In the genomic region with DNA sequence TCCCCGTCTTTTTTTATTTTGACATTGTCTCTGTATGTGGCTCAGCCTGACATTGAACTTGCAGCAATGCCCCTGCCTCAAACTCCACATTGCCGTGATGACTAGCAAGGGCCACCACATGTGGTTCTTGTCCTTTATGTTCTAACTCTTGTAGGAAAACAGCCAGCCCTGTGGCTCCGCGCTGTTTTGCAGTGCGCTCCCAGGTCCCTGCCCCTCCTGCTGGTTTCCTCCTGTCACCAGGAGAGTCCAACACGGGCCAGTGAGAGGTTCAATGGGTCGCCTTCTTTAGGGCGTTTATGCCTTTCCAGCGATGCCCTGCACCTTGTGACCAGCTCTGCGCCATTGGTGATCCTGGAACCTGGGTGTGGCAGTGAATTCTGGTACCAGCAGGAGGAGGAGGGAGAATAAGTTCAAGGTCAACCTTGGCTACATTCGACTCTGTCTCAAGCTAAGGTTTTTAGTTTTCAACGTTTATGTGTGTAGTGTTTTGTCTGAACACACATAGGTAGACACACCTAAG, we compare ENCODE assay signal across 8 mouse cellular contexts. TPM values are rescaled to one million over a fixed set of nuclear protein-coding genes. Genes with fewer than 3 reads are reported as not detected.
DNase-seq lines count a peak whose midpoint lies in the region; ATAC-seq and TF ChIP-seq lines count a peak whose summit lies in the region.

No protein-coding gene starts in this region.

- no peak for TF ChIP-seq POLR2A in MEL (IDR thresholded peaks at IDR 0.05; ENCODE audit: control insufficient read depth in 1 of 2, insufficient read depth in 1 of 2, low read depth in 1 of 2, low read length in 2 of 2, poor library complexity in 1 of 2)

- H3K36me3 ChIP-seq in heart, embryonic 15.5 days, result no peaks in the 10 kb centered on the region
- H3K36me3 ChIP-seq in MEL (ENCODE audit: control insufficient read depth in 1 of 2, insufficient read depth in 2 of 2, low read length in 2 of 2) (peaks cover 0 to 2% of the 10 kb centered on the region in 2 experiments; a peak in 1 of 4 replicates), macrophage (ENCODE audit: inconsistent target) (no peaks in the 10 kb centered on the region)
- peaks cover 20% of the 10 kb centered on the region for H3K36me3 ChIP-seq in hindbrain, embryonic 10.5 days

- peaks cover 58% of the 10 kb centered on the region for H3K4me1 ChIP-seq in heart, embryonic 15.5 days (replicated peaks)
- H3K4me1 ChIP-seq in MEL (ENCODE audit: control insufficient read depth in 1 of 2, insufficient read depth in 2 of 2, low read length in 2 of 2), result 0 out of 4 replicates have a peak, but pooled peaks cover 0 to 5% of the 10 kb centered on the region in 2 experiments
- peaks cover 79% of the 10 kb centered on the region for H3K4me1 ChIP-seq in hindbrain, embryonic 10.5 days (replicated peaks)

- TF ChIP-seq EP300 in MEL (IDR thresholded peaks at IDR 0.05; ENCODE audit: low read depth in 1 of 2, low read length in 2 of 2), result no peak

- H3K27me3 ChIP-seq in heart, embryonic 15.5 days, result peaks cover 38% of the 10 kb centered on the region
- H3K27me3 ChIP-seq in MEL (ENCODE audit: control insufficient read depth in 1 of 2, insufficient read depth in 2 of 2, low read length in 2 of 2), result no peaks in the 10 kb centered on the region
- peaks cover 36% of the 10 kb centered on the region for H3K27me3 ChIP-seq in hindbrain, embryonic 10.5 days (ENCODE audit: insufficient read depth, poor library complexity, severe bottlenecking)

- ATAC-seq in heart, embryonic 15.5 days (replicated peaks; ENCODE audit: insufficient number of reproducible peaks, insufficient read depth, low FRiP score, low read depth), result no peak

- no peak for DNase-seq in heart, postnatal 4 days
- no peak for DNase-seq in MEL (ENCODE audit: low read depth, low spot score)
- DNase-seq in hindbrain, embryonic 10.5 days (ENCODE audit: low spot score), result no peak
- DNase-seq in embryo, embryonic 10.5 days (ENCODE audit: low spot score), result no peak
- no peak for DNase-seq in right cerebral cortex, postnatal 25 days
- DNase-seq in kidney, postnatal 10 days, result no peak

- 8% methylated on average over 12 of the region's 12 CpGs for WGBS in heart, embryonic 15.5 days
- 9% methylated on average over 12 of the region's 12 CpGs for WGBS in hindbrain, embryonic 10.5 days
- 22% methylated on average over 12 of the region's 12 CpGs for WGBS in macrophage (ENCODE audit: missing documents)

- no peak for TF ChIP-seq CTCF in MEL (IDR thresholded peaks at IDR 0.05 in 2 of 3, conservative IDR thresholded peaks at IDR 0.05 in 1 of 3; ENCODE audit: control insufficient read depth in 1 of 3, insufficient read depth in 1 of 3, low read depth in 2 of 3, low read length in 3 of 3, poor library complexity in 1 of 3, severe bottlenecking in 1 of 3)

- peak overlapping the region; percentile 28; the same call in 1 of the 2 replicates for H3K9ac ChIP-seq in heart, embryonic 15.5 days
- H3K9ac ChIP-seq in MEL (ENCODE audit: control insufficient read depth, low read depth, low read length, poor library complexity, severe bottlenecking), result peak overlapping the region; percentile 52

- peak overlapping the region; percentile 91 for H3K4me2 ChIP-seq in heart, embryonic 15.5 days

- H3K4me3 ChIP-seq in heart, embryonic 15.5 days, result peak overlapping the region; percentile 79
- H3K4me3 ChIP-seq in MEL (ENCODE audit: control insufficient read depth in 1 of 2, insufficient read depth in 1 of 2, low read depth in 2 of 2, low read length in 2 of 2) (peak overlapping the region; percentile 47 to 49), macrophage (ENCODE audit: inconsistent target) (peak overlapping the region; percentile 29; the same call in 1 of the 2 replicates)
- peak overlapping the region; percentile 69 for H3K4me3 ChIP-seq in hindbrain, embryonic 10.5 days

- no peak for TF ChIP-seq RAD21 in MEL (IDR thresholded peaks at IDR 0.05; ENCODE audit: low read depth, low read length)

- H3K79me2 ChIP-seq in MEL (ENCODE audit: control insufficient read depth, insufficient read depth, low read length, poor library complexity), result no peaks in the 10 kb centered on the region; the same call in 1 of the 2 replicates
- H3K79me2 ChIP-seq in macrophage (ENCODE audit: inconsistent target), result no peaks in the 10 kb centered on the region

- H3K27ac ChIP-seq in heart, embryonic 15.5 days, result peak overlapping the region; percentile 86
- H3K27ac ChIP-seq in MEL (ENCODE audit: control insufficient read depth, low read depth, low read length) (peak overlapping the region; percentile 41), macrophage (no peak overlapping the region)
- H3K27ac ChIP-seq in hindbrain, embryonic 10.5 days, result peak overlapping the region; percentile 95

- no peaks in the 10 kb centered on the region for H3K9me3 ChIP-seq in heart, embryonic 15.5 days (replicated peaks)
- H3K9me3 ChIP-seq in MEL (replicated peaks; ENCODE audit: insufficient read depth, low read length), result no peaks in the 10 kb centered on the region
- no peaks in the 10 kb centered on the region for H3K9me3 ChIP-seq in hindbrain, embryonic 10.5 days

TF ChIP-seq in MEL, 35 proteins besides CTCF, POLR2A, EP300 and RAD21 (continues in another document):
- no peak for TF ChIP-seq POLR2AphosphoS5 (IDR thresholded peaks at IDR 0.05; ENCODE audit: borderline replicate concordance, low read depth, low read length)

RNA-seq across cellular contexts. Expression of gene Kcnn1, which starts 3.0 kb away (rescaled TPM):
- polyA plus RNA-seq in heart, embryonic 15.5 days (2015; fragmentation: Nextera tagmentation; extraction: Ambion mirVana), result 2.8 and 3.8 TPM in 2 replicates
- 1 to 10 TPM; 2.5 to 3.0 TPM for total RNA-seq in heart, postnatal 4 days (2021)
- 7.3 and 8.9 TPM in 2 replicates for total RNA-seq in MEL (2012; rRNA removed)
- polyA plus RNA-seq in MEL (2012; ENCODE audit: insufficient read depth in 1 of 2, insufficient read length in 2 of 2, low read depth in 1 of 2, low replicate concordance in 2 of 2, missing spikeins in 1 of 2) (10 to 100 TPM in 1 of 2 experiments, not detected in 1; 10.7 TPM), macrophage (2018) (1.2 to 1.7 TPM (median 1.6 TPM) in 3 replicates)
- polyA plus RNA-seq in hindbrain, embryonic 10.5 days (2016; fragmentation: Nextera tagmentation; extraction: Ambion mirVana), result 6.2 and 19.3 TPM in 2 replicates
- 1 to 10 TPM in 15 of 26 experiments, under 1 TPM in 8, not detected in 3; 0.22 to 3.5 (median 1.3) TPM for total RNA-seq in macrophage (2018; cell fraction: chromatin; rRNA removed)
- 1 to 10 TPM; 1.0 to 3.8 (median 2.1) TPM for total RNA-seq in macrophage (2018; cell fraction: cytosol; rRNA removed)
- total RNA-seq in macrophage (2018; cell fraction: nucleus; rRNA removed), result 1 to 10 TPM in 16 of 26 experiments, under 1 TPM in 10; 0.21 to 2.7 (median 1.2) TPM

RNA-seq across cellular contexts. Expression of gene Ccdc124, which starts 7.7 kb away (rescaled TPM):
- 79.7 and 84.1 TPM in 2 replicates for polyA plus RNA-seq in heart, embryonic 15.5 days (2015; fragmentation: Nextera tagmentation; extraction: Ambion mirVana)
- 10 to 100 TPM; 42.6 to 46.2 TPM for total RNA-seq in heart, postnatal 4 days (2021)
- 47.5 and 47.6 TPM in 2 replicates for total RNA-seq in MEL (2012; rRNA removed)
- polyA plus RNA-seq in MEL (2012; ENCODE audit: insufficient read depth in 1 of 2, insufficient read length in 2 of 2, low read depth in 1 of 2, low replicate concordance in 2 of 2, missing spikeins in 1 of 2), result 10 to 100 TPM in 1 of 2 experiments, not detected in 1; 87.1 TPM
- polyA plus RNA-seq in hindbrain, embryonic 10.5 days (2016; fragmentation: Nextera tagmentation; extraction: Ambion mirVana), result 172 and 182 TPM in 2 replicates
- total RNA-seq in macrophage (2018; cell fraction: chromatin; rRNA removed), result 10 to 100 TPM; 13.2 to 34.3 (median 24.5) TPM
- total RNA-seq in macrophage (2018; cell fraction: cytosol; rRNA removed), result 10 to 100 TPM; 30.4 to 56.5 (median 42.0) TPM
- 10 to 100 TPM; 18.9 to 41.0 (median 29.8) TPM for total RNA-seq in macrophage (2018; cell fraction: nucleus; rRNA removed)
- 47.6 to 62.3 TPM (median 58.2 TPM) in 3 replicates for polyA plus RNA-seq in macrophage (2018)

RNA-seq across cellular contexts. Expression of gene Slc5a5, which starts 26.5 kb away (rescaled TPM):
- polyA plus RNA-seq in heart, embryonic 15.5 days (2015; fragmentation: Nextera tagmentation; extraction: Ambion mirVana), result 0.09 and 0.36 TPM in 2 replicates
- under 1 TPM in 1 of 2 experiments, not detected in 1; 0.11 TPM for total RNA-seq in heart, postnatal 4 days (2021)
- total RNA-seq in MEL (2012; rRNA removed), result 0.12 and 0.13 TPM in 2 replicates
- polyA plus RNA-seq in MEL (2012; ENCODE audit: insufficient read depth in 1 of 2, insufficient read length in 2 of 2, low read depth in 1 of 2, low replicate concordance in 2 of 2, missing spikeins in 1 of 2) (under 1 TPM in 1 of 2 experiments, not detected in 1; 0.36 TPM), macrophage (2018) (not detected in 3 replicates)
- 0.39 and 0.59 TPM in 2 replicates for polyA plus RNA-seq in hindbrain, embryonic 10.5 days (2016; fragmentation: Nextera tagmentation; extraction: Ambion mirVana)
- not detected for total RNA-seq in macrophage (2018; cell fraction: chromatin; rRNA removed)
- total RNA-seq in macrophage (2018; cell fraction: cytosol; rRNA removed), result under 1 TPM in 2 of 26 experiments, not detected in 24; 0.04 to 0.07 TPM
- under 1 TPM in 1 of 26 experiments, not detected in 25; 0.20 TPM for total RNA-seq in macrophage (2018; cell fraction: nucleus; rRNA removed)

RNA-seq across cellular contexts. Expression of gene Arrdc2, which starts 26.5 kb away (rescaled TPM):
- polyA plus RNA-seq in heart, embryonic 15.5 days (2015; fragmentation: Nextera tagmentation; extraction: Ambion mirVana), result 2.8 and 4.0 TPM in 2 replicates
- 1 to 10 TPM; 5.1 to 7.5 TPM for total RNA-seq in heart, postnatal 4 days (2021)
- total RNA-seq in MEL (2012; rRNA removed), result 10.0 and 13.1 TPM in 2 replicates
- polyA plus RNA-seq in MEL (2012; ENCODE audit: insufficient read depth in 1 of 2, insufficient read length in 2 of 2, low read depth in 1 of 2, low replicate concordance in 2 of 2, missing spikeins in 1 of 2) (10 to 100 TPM in 1 of 2 experiments, not detected in 1; 22.5 TPM), macrophage (2018) (8.1 to 21.9 TPM (median 12.1 TPM) in 3 replicates)
- 7.3 and 8.7 TPM in 2 replicates for polyA plus RNA-seq in hindbrain, embryonic 10.5 days (2016; fragmentation: Nextera tagmentation; extraction: Ambion mirVana)
- total RNA-seq in macrophage (2018; cell fraction: chromatin; rRNA removed), result 100 to 1,000 TPM in 2 of 26 experiments, 10 to 100 TPM in 24; 15.4 to 123 (median 72.6) TPM
- total RNA-seq in macrophage (2018; cell fraction: cytosol; rRNA removed), result 10 to 100 TPM in 15 of 26 experiments, 1 to 10 TPM in 11; 2.6 to 19.5 (median 12.0) TPM
- total RNA-seq in macrophage (2018; cell fraction: nucleus; rRNA removed), result 10 to 100 TPM; 10.7 to 98.5 (median 44.3) TPM

RNA-seq across cellular contexts. Expression of gene Rpl18a, which starts 31.2 kb away (rescaled TPM):
- 2,542 and 2,612 TPM in 2 replicates for polyA plus RNA-seq in heart, embryonic 15.5 days (2015; fragmentation: Nextera tagmentation; extraction: Ambion mirVana)
- 1,000 to 10,000 TPM; 1,266 to 1,294 TPM for total RNA-seq in heart, postnatal 4 days (2021)
- total RNA-seq in MEL (2012; rRNA removed), result 4,999 and 5,671 TPM in 2 replicates
- polyA plus RNA-seq in MEL (2012; ENCODE audit: insufficient read depth in 1 of 2, insufficient read length in 2 of 2, low read depth in 1 of 2, low replicate concordance in 2 of 2, missing spikeins in 1 of 2) (1,000 to 10,000 TPM in 1 of 2 experiments, not detected in 1; 5,399 TPM), macrophage (2018) (1,516 to 2,224 TPM (median 1,908 TPM) in 3 replicates)
- 3,443 and 3,791 TPM in 2 replicates for polyA plus RNA-seq in hindbrain, embryonic 10.5 days (2016; fragmentation: Nextera tagmentation; extraction: Ambion mirVana)
- total RNA-seq in macrophage (2018; cell fraction: chromatin; rRNA removed), result 100 to 1,000 TPM in 1 of 26 experiments, 10 to 100 TPM in 25; 34.5 to 323 (median 44.7) TPM
- 1,000 to 10,000 TPM in 17 of 26 experiments, 100 to 1,000 TPM in 9; 795 to 2,066 (median 1,262) TPM for total RNA-seq in macrophage (2018; cell fraction: cytosol; rRNA removed)
- 100 to 1,000 TPM; 112 to 327 (median 178) TPM for total RNA-seq in macrophage (2018; cell fraction: nucleus; rRNA removed)

Comparison
In these comparisons a context has a peak if more than half of its experiments do, and no peak if none do; other contexts are left out.
1. H3K4me3 ChIP-seq: peak in every context shown above with its lines; median percentile 79 in heart, embryonic 15.5 days; 69 in hindbrain, embryonic 10.5 days; 48 in MEL; 29 in macrophage.